Mouse (Mus musculus) hematopoietic multipotent progenitor cell, adult 10-12 weeks (in vitro differentiated cells): ENCODE data around the gene Hoxd4. TPM values are rescaled to one million over a fixed set of nuclear protein-coding genes. Genes with fewer than 3 reads are reported as not detected.

ENCODE experiments used
- polyA plus RNA-seq: library from polyadenylated mRNA; stranded (reverse); fragments of >175 nt; gene quantifications from 2 replicates; pipeline ENCODE4 v1.2.3, GENCODE M21; 2012; ENCODE audit warnings: low replicate concordance

Gene Hoxd4
- 0.47 TPM in 1 of 2 replicates, not detected in the other for polyA plus RNA-seq

DNA sequence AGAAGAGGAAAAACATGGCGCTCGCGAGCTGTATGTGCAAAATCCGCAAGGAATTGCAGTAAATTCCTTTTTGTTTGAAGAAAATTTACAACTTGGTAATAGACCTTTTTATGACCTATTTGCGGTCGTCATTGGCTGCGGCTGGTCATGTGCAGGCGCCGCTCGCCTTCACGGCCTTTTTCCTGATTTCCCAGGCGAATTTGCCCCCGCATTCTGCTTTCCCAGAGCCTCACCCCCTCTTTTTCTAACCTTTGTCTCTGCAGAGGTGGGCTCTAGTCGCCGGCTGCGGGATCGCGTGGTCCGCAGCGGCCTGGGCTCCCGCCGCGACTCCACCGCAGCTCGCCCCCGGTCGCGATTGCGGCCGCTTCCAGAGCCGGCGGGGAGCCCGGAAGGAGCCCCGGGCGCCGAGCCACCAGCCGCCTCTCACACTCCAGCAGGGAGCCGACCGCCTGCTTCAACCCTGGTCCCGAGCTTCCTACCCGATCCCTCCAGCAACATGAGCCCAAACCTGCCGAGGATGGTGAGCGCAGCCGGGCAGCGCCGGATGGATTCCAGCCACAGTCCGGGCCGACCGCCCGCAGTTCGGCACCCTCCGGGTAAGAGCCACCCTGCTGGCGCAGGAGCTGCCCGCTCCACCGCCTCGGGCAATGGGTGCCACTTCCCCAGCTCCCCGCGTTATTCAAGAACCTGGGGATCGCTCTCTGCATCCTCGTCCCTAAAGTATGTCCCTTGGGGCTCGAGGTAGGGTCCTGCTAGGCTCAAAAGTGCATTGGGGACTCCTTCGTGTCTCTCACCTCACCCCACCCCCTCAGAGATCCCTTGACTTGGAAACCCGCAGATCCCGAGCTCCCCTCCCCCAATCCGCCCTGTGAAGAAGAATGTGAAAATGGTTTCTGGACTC, at the start of gene Hoxd4, which contains the start of gene Hoxd3:
Gene Hoxd4, plus strand, starts transcription at position 209 of the 901 bp plus-strand sequence.
Gene Hoxd3, plus strand, starts transcription at position 207 of the 901 bp plus-strand sequence.

DNA sequence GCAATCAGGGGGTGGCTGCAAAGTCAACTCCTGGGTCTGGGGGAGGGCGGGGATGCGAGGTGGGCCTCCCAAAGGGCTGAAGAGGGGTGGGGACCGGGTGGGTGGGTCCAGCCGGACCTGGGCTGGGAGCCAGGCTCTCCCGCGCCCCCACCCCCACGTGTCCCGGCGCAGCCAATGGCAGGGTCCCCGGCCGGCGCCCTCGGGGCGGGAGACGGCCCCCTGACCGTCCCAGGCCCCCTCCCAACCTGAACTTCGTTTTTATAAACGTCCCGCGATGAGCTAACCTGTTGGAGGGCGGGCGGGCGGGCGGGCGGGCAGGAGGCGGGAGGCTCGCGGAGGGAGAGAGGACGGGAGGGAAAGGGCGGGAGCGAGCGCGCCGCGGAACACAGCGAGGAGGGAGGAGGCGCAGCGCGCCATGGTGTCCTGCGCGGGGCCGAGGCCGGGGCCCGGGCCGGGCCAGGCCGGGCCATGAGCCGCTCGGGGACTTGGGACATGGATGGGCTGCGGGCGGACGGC, 43.8 kb upstream of the Hoxd4 start, which contains the start of gene Hoxd13:
Gene Hoxd13, plus strand, starts transcription at position 469 of the 516 bp plus-strand sequence.

DNA sequence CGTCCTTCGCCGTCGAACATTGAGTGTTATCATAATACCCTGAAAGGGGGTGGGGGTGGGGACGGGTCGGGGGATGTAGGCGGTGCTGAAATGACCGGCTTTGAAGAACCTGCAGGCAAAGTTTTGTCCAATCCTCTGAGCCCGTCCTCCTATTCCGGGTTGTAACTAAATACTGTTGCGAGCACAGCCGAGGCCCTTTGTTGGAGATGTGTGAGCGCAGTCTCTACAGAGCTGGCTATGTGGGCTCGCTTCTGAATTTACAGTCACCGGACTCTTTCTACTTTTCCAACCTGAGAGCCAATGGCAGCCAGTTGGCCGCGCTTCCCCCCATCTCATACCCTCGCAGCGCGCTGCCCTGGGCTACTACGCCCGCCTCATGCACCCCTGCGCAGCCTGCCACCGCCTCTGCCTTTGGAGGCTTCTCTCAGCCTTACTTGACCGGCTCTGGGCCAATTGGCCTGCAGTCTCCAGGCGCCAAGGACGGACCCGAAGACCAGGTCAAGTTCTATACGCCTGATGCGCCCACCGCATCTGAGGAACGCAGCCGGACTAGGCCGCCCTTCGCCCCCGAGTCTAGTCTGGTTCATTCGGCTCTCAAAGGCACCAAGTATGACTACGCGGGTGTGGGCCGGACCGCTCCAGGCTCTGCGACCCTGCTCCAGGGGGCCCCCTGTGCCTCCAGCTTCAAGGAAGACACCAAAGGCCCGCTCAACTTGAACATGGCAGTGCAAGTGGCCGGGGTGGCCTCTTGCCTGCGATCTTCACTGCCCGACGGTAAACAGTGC, 36.7 kb upstream of the Hoxd4 start, which contains the start of gene Hoxd12:
Gene Hoxd12, plus strand, starts transcription at position 133 of the 785 bp plus-strand sequence.

DNA sequence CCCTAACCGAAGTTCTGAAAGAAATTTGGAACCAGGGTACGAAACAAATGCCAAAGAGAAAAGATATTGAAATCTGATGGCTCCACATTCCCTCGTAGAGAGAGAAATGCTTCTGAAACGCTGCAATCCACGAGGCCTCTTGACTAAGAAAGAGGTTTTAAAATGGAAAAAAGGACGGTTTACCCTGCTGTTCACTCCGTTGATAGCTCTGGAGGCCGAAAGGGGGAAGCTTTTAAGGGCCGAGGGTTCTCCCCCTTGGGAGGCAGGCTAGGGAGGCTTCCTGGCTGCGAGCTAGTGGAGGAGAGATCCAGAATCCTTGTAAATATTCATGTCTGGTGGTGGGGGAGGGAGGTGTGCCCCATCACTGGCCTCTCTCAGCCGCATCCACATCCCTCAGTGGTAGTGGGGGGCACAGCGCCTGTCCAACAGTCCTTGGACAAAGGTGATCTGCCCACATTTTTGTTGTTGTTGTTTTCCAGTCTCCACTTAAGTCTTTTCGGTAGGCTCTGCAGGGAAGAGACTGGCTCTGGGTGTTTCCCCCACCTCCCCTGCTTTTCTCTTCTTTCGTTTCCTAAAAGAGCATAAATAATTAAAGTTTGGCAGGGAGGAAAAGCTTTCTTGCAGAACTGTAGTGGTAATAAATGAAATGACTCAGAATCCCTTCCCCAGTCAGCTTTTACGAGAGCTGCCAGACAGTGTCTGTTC, 32.7 kb upstream of the Hoxd4 start, which contains the start of gene Hoxd11:
Gene Hoxd11, plus strand, starts transcription at position 667 of the 705 bp plus-strand sequence.

DNA sequence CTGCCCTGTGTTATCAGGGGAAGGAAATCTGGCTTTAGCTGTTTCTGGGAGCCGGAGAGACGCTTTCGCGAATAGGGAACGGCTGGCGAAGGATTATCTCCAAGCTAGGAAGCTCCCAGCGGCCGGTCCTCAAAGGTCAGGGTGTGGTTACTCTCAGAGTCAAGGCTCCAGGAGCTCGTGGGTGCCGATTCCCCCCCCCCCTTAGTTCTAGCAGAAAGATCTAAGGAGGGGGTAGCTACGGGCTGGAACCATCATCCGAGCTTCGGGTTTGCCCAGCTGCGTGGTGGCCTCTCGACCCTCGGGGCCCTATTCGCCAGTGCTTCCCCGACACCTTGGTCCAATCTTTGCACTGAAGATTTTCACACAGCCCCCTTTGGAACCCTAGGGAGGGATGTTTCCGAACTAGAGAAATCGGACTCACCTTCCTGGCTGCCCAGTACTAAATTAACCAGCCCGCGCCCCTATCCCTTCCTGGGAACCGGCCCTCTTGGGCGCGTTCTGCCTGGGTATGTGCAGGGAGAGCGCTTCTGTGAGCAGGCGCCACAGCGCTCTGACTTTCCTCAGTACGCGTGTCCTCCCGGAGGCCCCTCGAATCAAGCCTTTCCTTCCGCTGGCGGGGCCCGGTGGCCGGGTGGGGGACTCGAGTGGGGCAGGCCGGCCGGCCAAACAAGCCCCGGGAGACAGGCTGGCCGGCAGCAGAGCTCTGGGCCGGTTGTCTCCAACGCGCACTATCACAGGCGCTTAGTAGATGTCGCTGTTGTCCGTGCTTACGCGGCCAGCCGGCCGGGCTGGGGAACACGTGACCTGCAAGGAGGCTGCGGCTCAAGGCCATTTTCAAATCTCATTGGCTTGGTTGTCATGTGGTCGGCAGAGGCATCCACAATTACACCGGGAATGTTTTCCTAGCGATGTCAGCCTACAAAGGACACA, 20.4 kb upstream of the Hoxd4 start, which contains the start of gene Hoxd10:
Gene Hoxd10, plus strand, starts transcription at position 903 of the 930 bp plus-strand sequence.

DNA sequence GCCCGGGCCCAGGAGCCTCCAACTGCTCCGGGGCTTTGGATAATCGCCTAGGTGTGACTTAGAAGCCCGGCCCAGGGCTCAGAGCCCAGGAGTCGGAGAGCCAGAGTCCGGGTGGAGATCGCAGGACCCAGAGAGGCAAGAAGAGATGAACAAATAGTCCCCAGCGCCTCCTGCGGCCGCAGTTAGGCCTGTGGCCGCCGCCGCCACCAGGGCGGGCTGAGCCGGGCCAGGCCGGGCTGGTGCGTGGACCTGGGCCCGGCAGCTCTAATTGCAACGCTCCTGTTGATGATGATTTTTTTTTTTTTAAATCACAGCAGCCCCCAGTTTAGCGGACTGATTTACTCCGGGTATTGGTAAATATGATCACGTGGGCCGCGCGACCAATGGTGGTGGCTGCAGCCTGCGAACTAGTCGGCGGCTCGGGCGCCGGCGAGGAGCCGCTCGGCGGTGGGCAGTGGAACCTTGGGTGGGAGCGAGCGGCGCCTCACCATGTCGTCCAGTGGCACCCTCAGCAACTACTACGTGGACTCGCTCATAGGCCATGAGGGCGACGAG, 14.1 kb upstream of the Hoxd4 start, which contains the start of gene Hoxd9:
Gene Hoxd9, plus strand, starts transcription at position 161 of the 555 bp plus-strand sequence.

DNA sequence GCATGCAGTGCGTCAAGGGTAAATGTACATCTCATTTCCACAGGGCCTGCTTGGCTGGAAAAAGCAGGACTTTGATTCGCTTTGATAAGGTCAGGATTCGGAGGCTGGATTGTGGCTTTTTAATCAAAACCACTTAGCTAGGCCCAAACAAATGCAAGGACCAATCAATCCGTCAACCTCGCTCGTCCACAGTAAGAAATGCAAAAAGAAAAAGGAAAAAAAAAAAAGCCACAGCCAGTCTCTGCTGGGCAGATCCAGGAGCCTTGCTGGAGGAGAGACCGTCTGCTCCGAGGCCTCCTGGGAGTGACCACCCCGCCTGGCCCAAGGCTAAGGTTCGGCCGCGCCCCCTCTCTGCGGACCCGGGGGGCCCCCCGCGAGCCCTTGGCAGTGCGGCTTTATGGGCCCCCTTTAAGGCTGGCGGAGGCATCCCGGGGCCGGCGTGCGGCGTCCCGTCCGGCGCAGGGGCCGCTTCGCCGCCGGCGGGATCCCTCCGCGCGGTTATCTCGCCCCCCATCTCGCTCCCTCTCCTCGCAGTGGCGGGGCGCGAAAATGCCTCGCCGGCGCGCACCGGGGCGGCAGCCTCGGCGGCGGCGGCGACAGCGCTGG, 7.2 kb upstream of the Hoxd4 start, which contains the start of gene Hoxd8:
Gene Hoxd8, plus strand, starts transcription at position 223 of the 606 bp plus-strand sequence.

DNA sequence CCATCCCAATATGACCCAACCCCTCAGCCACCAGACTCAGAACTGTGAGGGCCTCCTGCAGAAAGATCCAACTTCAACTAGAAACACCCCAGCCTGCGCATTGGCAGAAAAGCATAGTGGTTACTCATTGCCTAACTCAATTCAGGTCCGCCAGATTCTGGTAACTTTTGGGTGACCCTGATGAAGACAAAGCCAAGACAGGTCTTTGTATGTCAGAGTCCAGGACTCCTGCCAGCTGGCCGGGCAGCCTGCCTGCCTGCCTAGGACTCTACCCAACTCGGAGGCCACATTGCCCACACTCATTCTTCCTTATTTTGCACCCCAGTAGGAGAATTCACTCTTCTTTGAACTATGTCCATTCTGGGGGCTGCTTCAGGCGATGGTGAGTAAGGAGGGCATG, 14.8 kb downstream of the Hoxd4 start, which contains the start of gene Gm28230:
Gene Gm28230, plus strand, starts transcription at position 178 of the 400 bp plus-strand sequence.

DNA sequence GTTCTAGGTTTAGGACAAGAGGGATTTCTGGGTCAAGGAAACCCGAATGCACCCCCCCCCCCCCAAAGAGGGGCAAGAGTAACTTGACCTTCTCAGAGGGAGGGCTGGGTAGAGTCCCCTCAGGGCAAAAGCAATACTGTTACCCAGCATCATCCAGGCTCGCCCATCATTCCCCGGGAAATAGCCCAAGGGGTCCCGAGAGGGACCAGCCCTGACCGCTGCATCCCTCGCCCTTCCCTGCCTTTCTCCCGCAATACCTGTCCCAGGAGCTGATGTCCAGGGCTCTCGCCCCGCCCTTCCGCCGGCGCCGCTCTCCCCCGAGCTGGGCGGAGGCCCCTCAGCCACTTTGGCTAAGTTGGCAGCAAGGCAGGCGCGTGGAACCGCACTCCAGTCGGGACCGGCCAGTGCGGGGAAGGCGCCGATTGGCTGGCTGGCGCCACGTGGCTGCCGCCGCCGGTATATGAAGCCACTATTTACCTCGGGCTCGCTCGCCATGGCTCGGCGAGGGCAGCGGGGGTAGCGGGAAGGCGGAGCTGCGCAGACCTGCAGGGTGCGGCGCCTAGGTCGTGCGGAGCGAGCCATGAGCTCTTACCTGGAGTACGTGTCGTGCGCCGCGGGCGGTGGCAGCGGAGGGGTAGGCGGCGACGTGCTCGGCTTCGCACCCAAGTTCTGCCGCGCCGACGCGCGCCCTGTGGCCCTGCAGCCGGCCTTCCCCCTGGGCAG, 51.0 kb downstream of the Hoxd4 start, which contains the start of gene Hoxd1:
Gene Hoxd1, plus strand, starts transcription at position 459 of the 723 bp plus-strand sequence.

Other genes with a start within 250 kb of the Hoxd4 start
- gene Lnpk, start 132.5 kb upstream of the Hoxd4 start, polyA plus RNA-seq: 5.0 and 12.5 TPM in 2 replicates
- not detected in 2 replicates for gene Evx2, start 52.4 kb upstream of the Hoxd4 start, polyA plus RNA-seq
- gene Hoxd13, start 43.6 kb upstream of the Hoxd4 start, polyA plus RNA-seq: not detected in 2 replicates
- gene Hoxd12, start 36.9 kb upstream of the Hoxd4 start, polyA plus RNA-seq: not detected in 2 replicates
- not detected in 2 replicates for gene Hoxd11, start 32.4 kb upstream of the Hoxd4 start, polyA plus RNA-seq
- not detected in 2 replicates for gene Hoxd10, start 20.0 kb upstream of the Hoxd4 start, polyA plus RNA-seq
- not detected in 2 replicates for gene Hoxd9, start 14.2 kb upstream of the Hoxd4 start, polyA plus RNA-seq
- 0.04 TPM in 1 of 2 replicates, not detected in the other for gene Hoxd8, start 7.3 kb upstream of the Hoxd4 start, polyA plus RNA-seq
- not detected in 2 replicates for gene Hoxd3, start within 50 bp of the Hoxd4 start, polyA plus RNA-seq
- 0.03 TPM in 1 of 2 replicates, not detected in the other for gene Gm28230, start 14.8 kb downstream of the Hoxd4 start, polyA plus RNA-seq
- gene Hoxd1, start 51.1 kb downstream of the Hoxd4 start, polyA plus RNA-seq: not detected in 2 replicates
- 21.6 and 35.3 TPM in 2 replicates for gene Mtx2, start 113.9 kb downstream of the Hoxd4 start, polyA plus RNA-seq